Mouse (Mus musculus): ENCODE results near the gene Syngr4. TPM values are rescaled to one million over a fixed set of nuclear protein-coding genes. Genes with fewer than 3 reads are reported as not detected.
"Not testable (repeated sequence)": the region's sequence is repeated elsewhere in the genome, so short reads cannot be mapped to it uniquely, and the experiment has no call there.

The Syngr4 gene
- polyA plus RNA-seq, 1 experiment: not detected

- Histone ChIP-seq H3K4me1 (ENCODE audit: control insufficient read depth, insufficient read depth, low read length) (no peaks in the 10 kb centered on the region; the same call in 1 of the 2 replicates), H3K27ac (ENCODE audit: control insufficient read depth, insufficient read depth, low read depth, low read length, poor library complexity) (no peak overlapping the region), H3K4me3 (replicated peaks; ENCODE audit: control insufficient read depth, low read depth, low read length) (no peak overlapping the region)
- no peak for TF ChIP-seq POLR2A (IDR thresholded peaks at IDR 0.05; ENCODE audit: borderline replicate concordance, control insufficient read depth, low read depth, low read length)
- TF ChIP-seq CTCF (IDR thresholded peaks at IDR 0.05; ENCODE audit: control insufficient read depth, insufficient read depth, low read length): no peak
- 87% methylated on average over 2 of the region's 2 CpGs for WGBS
These were observed 15.5 kb downstream of the Syngr4 start for GRCm38 (mm10) chr7:45881011-45881410.

GRCm38 (mm10) chr7:45880531-45880930, 16.0 kb downstream of the Syngr4 start:
- Histone ChIP-seq H3K4me3 (replicated peaks; ENCODE audit: control insufficient read depth, low read depth, low read length) (no peak overlapping the region), H3K27ac (ENCODE audit: control insufficient read depth, insufficient read depth, low read depth, low read length, poor library complexity) (no peak overlapping the region), H3K4me1 (ENCODE audit: control insufficient read depth, insufficient read depth, low read length) (no peaks in the 10 kb centered on the region; the same call in 1 of the 2 replicates)
- TF ChIP-seq CTCF (IDR thresholded peaks at IDR 0.05; ENCODE audit: control insufficient read depth, insufficient read depth, low read length) (no peak), POLR2A (IDR thresholded peaks at IDR 0.05; ENCODE audit: borderline replicate concordance, control insufficient read depth, low read depth, low read length) (no peak)
- 95% methylated on average over 4 of the region's 4 CpGs for WGBS

- H3K4me1 ChIP-seq (ENCODE audit: control insufficient read depth, insufficient read depth, low read length); H3K4me3 ChIP-seq (replicated peaks; ENCODE audit: control insufficient read depth, low read depth, low read length); H3K27ac ChIP-seq (ENCODE audit: control insufficient read depth, insufficient read depth, low read depth, low read length, poor library complexity): not testable (repeated sequence)
- 83% methylated on average over 1 of the region's 1 CpGs for WGBS
These were observed 18.2 kb downstream of the Syngr4 start, which contains the start of gene Grin2d for GRCm38 (mm10) chr7:45878278-45878677. Gene Grin2d, minus strand, starts transcription at chr7:45878378.

GRCm38 (mm10) chr7:45876895-45877294, 19.6 kb downstream of the Syngr4 start:
- H3K4me3 ChIP-seq (replicated peaks; ENCODE audit: control insufficient read depth, low read depth, low read length): no peak overlapping the region
- WGBS: 87% methylated on average over 7 of the region's 7 CpGs
- TF ChIP-seq CTCF (IDR thresholded peaks at IDR 0.05; ENCODE audit: control insufficient read depth, insufficient read depth, low read length) (no peak), POLR2A (IDR thresholded peaks at IDR 0.05; ENCODE audit: borderline replicate concordance, control insufficient read depth, low read depth, low read length) (no peak)
- H3K27ac ChIP-seq (ENCODE audit: control insufficient read depth, insufficient read depth, low read depth, low read length, poor library complexity): no peak overlapping the region
- H3K4me1 ChIP-seq (ENCODE audit: control insufficient read depth, insufficient read depth, low read length): peaks cover 2% of the 10 kb centered on the region; the same call in 1 of the 2 replicates

GRCm38 (mm10) chr7:45873061-45873947, 23.2 kb downstream of the Syngr4 start:
- no peak for TF ChIP-seq POLR2A (IDR thresholded peaks at IDR 0.05; ENCODE audit: borderline replicate concordance, control insufficient read depth, low read depth, low read length)
- TF ChIP-seq CTCF (IDR thresholded peaks at IDR 0.05; ENCODE audit: control insufficient read depth, insufficient read depth, low read length): peak; percentile 1; the same call in 1 of the 2 replicates
- peaks cover 2% of the 10 kb centered on the region; the same call in 1 of the 2 replicates for H3K4me1 ChIP-seq (ENCODE audit: control insufficient read depth, insufficient read depth, low read length)
- 1% methylated on average over 28 of the region's 28 CpGs for WGBS

GRCm38 (mm10) chr7:45872624-45873023, 23.9 kb downstream of the Syngr4 start, which contains the start of gene Kdelr1:
Gene Kdelr1, plus strand, starts transcription at chr7:45872772.
- Histone ChIP-seq H3K27ac (ENCODE audit: control insufficient read depth, insufficient read depth, low read depth, low read length, poor library complexity) (peak within 1 kb of the TSS; percentile 82), H3K4me3 (replicated peaks; ENCODE audit: control insufficient read depth, low read depth, low read length) (peak within 1 kb of the TSS; percentile 91), H3K4me1 (ENCODE audit: control insufficient read depth, insufficient read depth, low read length) (peaks cover 2% of the 10 kb centered on the region; the same call in 1 of the 2 replicates)
- WGBS: 0% methylated on average over 18 of the region's 18 CpGs
- TF ChIP-seq POLR2A (IDR thresholded peaks at IDR 0.05; ENCODE audit: borderline replicate concordance, control insufficient read depth, low read depth, low read length) (peak; percentile 74; the same call in 1 of the 2 replicates), CTCF (IDR thresholded peaks at IDR 0.05; ENCODE audit: control insufficient read depth, insufficient read depth, low read length) (peak; percentile 99)

More at GRCm38 (mm10) chr7:45873061-45873947, 23.2 kb downstream of the Syngr4 start:
- H3K27ac ChIP-seq (ENCODE audit: control insufficient read depth, insufficient read depth, low read depth, low read length, poor library complexity): peak overlapping the region; percentile 82
- H3K4me3 ChIP-seq (replicated peaks; ENCODE audit: control insufficient read depth, low read depth, low read length): peak overlapping the region; percentile 91

GRCm38 (mm10) chr7:45870282-45871058, 26.0 kb downstream of the Syngr4 start:
- no peak overlapping the region for H3K4me3 ChIP-seq (replicated peaks; ENCODE audit: control insufficient read depth, low read depth, low read length)
- TF ChIP-seq CTCF (IDR thresholded peaks at IDR 0.05; ENCODE audit: control insufficient read depth, insufficient read depth, low read length) (no peak), POLR2A (IDR thresholded peaks at IDR 0.05; ENCODE audit: borderline replicate concordance, control insufficient read depth, low read depth, low read length) (no peak)
- no peak overlapping the region for H3K27ac ChIP-seq (ENCODE audit: control insufficient read depth, insufficient read depth, low read depth, low read length, poor library complexity)
- H3K4me1 ChIP-seq (ENCODE audit: control insufficient read depth, insufficient read depth, low read length): peaks cover 2% of the 10 kb centered on the region; the same call in 1 of the 2 replicates
- WGBS: 3% methylated on average over 29 of the region's 30 CpGs

- WGBS: 9% methylated on average over 14 of the region's 14 CpGs
- Histone ChIP-seq H3K4me3 (replicated peaks; ENCODE audit: control insufficient read depth, low read depth, low read length) (no peak overlapping the region), H3K4me1 (ENCODE audit: control insufficient read depth, insufficient read depth, low read length) (peaks cover 2% of the 10 kb centered on the region; the same call in 1 of the 2 replicates), H3K27ac (ENCODE audit: control insufficient read depth, insufficient read depth, low read depth, low read length, poor library complexity) (no peak overlapping the region)
- TF ChIP-seq CTCF (IDR thresholded peaks at IDR 0.05; ENCODE audit: control insufficient read depth, insufficient read depth, low read length) (no peak), POLR2A (IDR thresholded peaks at IDR 0.05; ENCODE audit: borderline replicate concordance, control insufficient read depth, low read depth, low read length) (no peak)
These were observed 26.7 kb downstream of the Syngr4 start for GRCm38 (mm10) chr7:45869787-45870186.
